21 mouse cellular contexts compared by ENCODE assay signal in the genomic region with DNA sequence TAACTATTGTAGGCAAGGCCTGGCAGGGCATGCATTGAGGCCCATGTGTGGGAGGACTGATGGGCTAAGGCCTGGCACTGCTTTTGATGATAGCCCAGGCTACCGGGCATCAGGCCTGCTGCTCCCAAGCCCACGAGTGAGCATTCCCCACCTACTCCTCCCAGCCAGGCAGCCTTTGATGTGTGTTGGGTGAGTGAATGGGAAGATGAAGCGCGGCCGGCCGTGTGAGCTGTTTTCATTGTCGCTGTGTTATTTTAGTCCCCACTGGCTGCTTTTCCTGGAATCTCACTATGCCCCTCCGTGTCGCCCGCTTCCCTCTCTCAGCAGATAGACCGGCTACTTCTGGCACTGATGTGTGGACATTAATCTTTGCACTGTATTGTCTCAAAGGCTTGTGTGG. TPM values are rescaled to one million over a fixed set of nuclear protein-coding genes. Genes with fewer than 3 reads are reported as not detected.
"Had no signal": no experiment of that assay in that cellular context is flagged by ENCODE, and none has a peak within 500 bp of the region (broad histone marks: within the 10 kb centered on the region; RNA-seq: fewer than 3 reads in every experiment).

No protein-coding gene starts in this region.

- DNase-seq: kidney, adult 11 months; kidney, adult 8-10 months; kidney, postnatal 14 days; layer of hippocampus, postnatal 36 days; liver, embryonic 13.5 days; lung, adult 2 months; lung, postnatal 14 days; lung, postnatal 4 days; midbrain, embryonic 14.5 days; retina, postnatal 1 day; right cerebral cortex, postnatal 4 days; thymus, adult 2 months; thymus, postnatal 25 days had no signal

- H3K4me3 ChIP-seq: intestine, embryonic 15.5 days; kidney, embryonic 15.5 days; left cerebral cortex, adult 2 months; liver, embryonic 13.5 days; midbrain, embryonic 10.5 days; neural tube, embryonic 12.5 days; neural tube, embryonic 15.5 days had no signal

- H3K27ac ChIP-seq: intestine, embryonic 15.5 days; kidney, embryonic 15.5 days; left cerebral cortex, adult 2 months; liver, embryonic 13.5 days; midbrain, embryonic 10.5 days; neural tube, embryonic 12.5 days; neural tube, embryonic 15.5 days; stomach, postnatal 0 days had no signal

- ATAC-seq: intestine, embryonic 15.5 days had no signal

RNA-seq across cellular contexts. Expression of gene Fam19a5, which starts 26.1 kb away (rescaled TPM):
- total RNA-seq: megakaryocyte progenitor cell, adult 5-6 weeks had no signal
